Mouse (Mus musculus): ENCODE data around the gene Pcx. TPM values are rescaled to one million over a fixed set of nuclear protein-coding genes. Genes with fewer than 3 reads are reported as not detected.
A peak's percentile ranks its signal among the peaks of the same experiment; 100 is the strongest.

The Pcx gene
- polyA plus RNA-seq, 1 experiment from 2014 or later = 12.4 TPM

GRCm38 (mm10) chr19:4588430-4588829 lies 78.2 kb downstream of the Pcx start:
- ATAC-seq (ENCODE audit: insufficient number of reproducible peaks, low FRiP score, low TSS enrichment, low read depth) = no peak
- Histone ChIP-seq H3K4me1 (ENCODE audit: control insufficient read depth, insufficient read depth, low read length) (no peaks in the 10 kb centered on the region), H3K9me3 (ENCODE audit: control insufficient read depth, low read length) (no peaks in the 10 kb centered on the region), H3K9ac (ENCODE audit: low read length) (no peak overlapping the region), H3K27me3 (ENCODE audit: control insufficient read depth, insufficient read depth, low read length) (no peaks in the 10 kb centered on the region), H3K4me2 (ENCODE audit: low read depth, severe bottlenecking) (no peak overlapping the region), H3K27ac (replicated peaks; ENCODE audit: low read depth, low read length) (no peak overlapping the region), H3K36me3 (ENCODE audit: control insufficient read depth, insufficient read depth, low read length) (no peaks in the 10 kb centered on the region), H3K4me3 (ENCODE audit: low read depth, low read length) (no peak overlapping the region)
- DNase-seq (ENCODE audit: low spot score) = no peak
- 74% methylated on average over 3 of the region's 3 CpGs for WGBS

GRCm38 (mm10) chr19:4589081-4589480 lies 78.8 kb downstream of the Pcx start:
- Histone ChIP-seq H3K4me3 (ENCODE audit: low read depth, low read length) (no peak overlapping the region), H3K4me1 (ENCODE audit: control insufficient read depth, insufficient read depth, low read length) (no peaks in the 10 kb centered on the region), H3K9ac (ENCODE audit: low read length) (no peak overlapping the region), H3K27ac (replicated peaks; ENCODE audit: low read depth, low read length) (no peak overlapping the region), H3K4me2 (ENCODE audit: low read depth, severe bottlenecking) (no peak overlapping the region), H3K27me3 (ENCODE audit: control insufficient read depth, insufficient read depth, low read length) (no peaks in the 10 kb centered on the region), H3K9me3 (ENCODE audit: control insufficient read depth, low read length) (no peaks in the 10 kb centered on the region), H3K36me3 (ENCODE audit: control insufficient read depth, insufficient read depth, low read length) (no peaks in the 10 kb centered on the region)
- 75% methylated on average over 1 of the region's 1 CpGs for WGBS
- no peak for DNase-seq (ENCODE audit: low spot score)
- no peak for ATAC-seq (ENCODE audit: insufficient number of reproducible peaks, low FRiP score, low TSS enrichment, low read depth)

GRCm38 (mm10) chr19:4590025-4590424 lies 79.8 kb downstream of the Pcx start:
- Histone ChIP-seq H3K27ac (replicated peaks; ENCODE audit: low read depth, low read length) (no peak overlapping the region), H3K9me3 (ENCODE audit: control insufficient read depth, low read length) (no peaks in the 10 kb centered on the region), H3K9ac (ENCODE audit: low read length) (no peak overlapping the region), H3K36me3 (ENCODE audit: control insufficient read depth, insufficient read depth, low read length) (no peaks in the 10 kb centered on the region), H3K27me3 (ENCODE audit: control insufficient read depth, insufficient read depth, low read length) (no peaks in the 10 kb centered on the region), H3K4me3 (ENCODE audit: low read depth, low read length) (no peak overlapping the region), H3K4me1 (ENCODE audit: control insufficient read depth, insufficient read depth, low read length) (no peaks in the 10 kb centered on the region), H3K4me2 (ENCODE audit: low read depth, severe bottlenecking) (no peak overlapping the region)
- ATAC-seq (ENCODE audit: insufficient number of reproducible peaks, low FRiP score, low TSS enrichment, low read depth) (no peak), DNase-seq (ENCODE audit: low spot score) (no peak)
- WGBS = 82% methylated on average over 3 of the region's 3 CpGs

GRCm38 (mm10) chr19:4593792-4594522 lies 83.7 kb downstream of the Pcx start:
- Histone ChIP-seq H3K4me1 (ENCODE audit: control insufficient read depth, insufficient read depth, low read length) (no peaks in the 10 kb centered on the region), H3K27ac (replicated peaks; ENCODE audit: low read depth, low read length) (no peak overlapping the region), H3K4me3 (ENCODE audit: low read depth, low read length) (no peak overlapping the region), H3K27me3 (ENCODE audit: control insufficient read depth, insufficient read depth, low read length) (no peaks in the 10 kb centered on the region), H3K9me3 (ENCODE audit: control insufficient read depth, low read length) (no peaks in the 10 kb centered on the region), H3K36me3 (ENCODE audit: control insufficient read depth, insufficient read depth, low read length) (no peaks in the 10 kb centered on the region), H3K9ac (ENCODE audit: low read length) (no peak overlapping the region), H3K4me2 (ENCODE audit: low read depth, severe bottlenecking) (no peak overlapping the region)
- ATAC-seq (ENCODE audit: insufficient number of reproducible peaks, low FRiP score, low TSS enrichment, low read depth) = no peak
- WGBS = 50% methylated on average over 7 of the region's 7 CpGs
- DNase-seq (ENCODE audit: low spot score) = no peak

GRCm38 (mm10) chr19:4596071-4596470 lies 85.8 kb downstream of the Pcx start:
- ATAC-seq (ENCODE audit: insufficient number of reproducible peaks, low FRiP score, low TSS enrichment, low read depth) (no peak), DNase-seq (ENCODE audit: low spot score) (no peak)
- no peaks in the 10 kb centered on the region for H3K4me1 ChIP-seq (ENCODE audit: control insufficient read depth, insufficient read depth, low read length)
- no peak overlapping the region for H3K4me2 ChIP-seq (ENCODE audit: low read depth, severe bottlenecking)
- H3K36me3 ChIP-seq (ENCODE audit: control insufficient read depth, insufficient read depth, low read length) = no peaks in the 10 kb centered on the region
- H3K27me3 ChIP-seq (ENCODE audit: control insufficient read depth, insufficient read depth, low read length) = no peaks in the 10 kb centered on the region
- H3K9me3 ChIP-seq (ENCODE audit: control insufficient read depth, low read length) = no peaks in the 10 kb centered on the region
- no peak overlapping the region for H3K4me3 ChIP-seq (ENCODE audit: low read depth, low read length)
- WGBS = 69% methylated on average over 2 of the region's 2 CpGs
- H3K9ac ChIP-seq (ENCODE audit: low read length) = no peak overlapping the region
- no peak overlapping the region for H3K27ac ChIP-seq (replicated peaks; ENCODE audit: low read depth, low read length)

- ATAC-seq (ENCODE audit: insufficient number of reproducible peaks, low FRiP score, low TSS enrichment, low read depth) = no peak
These were observed 92.2 kb downstream of the Pcx start for GRCm38 (mm10) chr19:4602459-4602858.

GRCm38 (mm10) chr19:4603801-4604723 lies 93.8 kb downstream of the Pcx start:
- Histone ChIP-seq H3K27me3 (ENCODE audit: control insufficient read depth, insufficient read depth, low read length) (no peaks in the 10 kb centered on the region), H3K36me3 (ENCODE audit: control insufficient read depth, insufficient read depth, low read length) (no peaks in the 10 kb centered on the region), H3K9ac (ENCODE audit: low read length) (no peak overlapping the region), H3K9me3 (ENCODE audit: control insufficient read depth, low read length) (no peaks in the 10 kb centered on the region), H3K4me1 (ENCODE audit: control insufficient read depth, insufficient read depth, low read length) (no peaks in the 10 kb centered on the region), H3K27ac (replicated peaks; ENCODE audit: low read depth, low read length) (no peak overlapping the region), H3K4me3 (ENCODE audit: low read depth, low read length) (no peak overlapping the region), H3K4me2 (ENCODE audit: low read depth, severe bottlenecking) (no peak overlapping the region)
- ATAC-seq (ENCODE audit: insufficient number of reproducible peaks, low FRiP score, low TSS enrichment, low read depth) = no peak
- 35% methylated on average over 24 of the region's 24 CpGs for WGBS
- peak; percentile 77 for DNase-seq (ENCODE audit: low spot score)

More at GRCm38 (mm10) chr19:4602459-4602858, 92.2 kb downstream of the Pcx start:
- no peak for DNase-seq (ENCODE audit: low spot score)
- no peak overlapping the region for H3K27ac ChIP-seq (replicated peaks; ENCODE audit: low read depth, low read length)
- H3K36me3 ChIP-seq (ENCODE audit: control insufficient read depth, insufficient read depth, low read length) = no peaks in the 10 kb centered on the region
- no peaks in the 10 kb centered on the region for H3K4me1 ChIP-seq (ENCODE audit: control insufficient read depth, insufficient read depth, low read length)
- H3K27me3 ChIP-seq (ENCODE audit: control insufficient read depth, insufficient read depth, low read length) = no peaks in the 10 kb centered on the region
- WGBS = 90% methylated on average over 20 of the region's 20 CpGs
- H3K9ac ChIP-seq (ENCODE audit: low read length) = no peak overlapping the region
- no peak overlapping the region for H3K4me2 ChIP-seq (ENCODE audit: low read depth, severe bottlenecking)
- H3K4me3 ChIP-seq (ENCODE audit: low read depth, low read length) = no peak overlapping the region
- no peaks in the 10 kb centered on the region for H3K9me3 ChIP-seq (ENCODE audit: control insufficient read depth, low read length)

- H3K4me1 ChIP-seq (ENCODE audit: control insufficient read depth, insufficient read depth, low read length) = no peaks in the 10 kb centered on the region
- 92% methylated on average over 4 of the region's 4 CpGs for WGBS
- no peak for ATAC-seq (ENCODE audit: insufficient number of reproducible peaks, low FRiP score, low TSS enrichment, low read depth)
- H3K4me2 ChIP-seq (ENCODE audit: low read depth, severe bottlenecking) = no peak overlapping the region
- H3K27me3 ChIP-seq (ENCODE audit: control insufficient read depth, insufficient read depth, low read length) = no peaks in the 10 kb centered on the region
- H3K4me3 ChIP-seq (ENCODE audit: low read depth, low read length) = no peak overlapping the region
- H3K36me3 ChIP-seq (ENCODE audit: control insufficient read depth, insufficient read depth, low read length) = no peaks in the 10 kb centered on the region
- H3K27ac ChIP-seq (replicated peaks; ENCODE audit: low read depth, low read length) = no peak overlapping the region
- DNase-seq (ENCODE audit: low spot score) = no peak
- H3K9me3 ChIP-seq (ENCODE audit: control insufficient read depth, low read length) = no peaks in the 10 kb centered on the region
- H3K9ac ChIP-seq (ENCODE audit: low read length) = no peak overlapping the region
These were observed 95.4 kb downstream of the Pcx start for GRCm38 (mm10) chr19:4605654-4606053.

Data from limb, embryonic 11.5 days (tissue).